Mouse (Mus musculus) cerebellum, adult 9-11 months (tissue): ENCODE measurements at regions not wholly inside any gene's neighbourhood (a gene's known extent, or its start where the extent isn't known, plus 50 kb on each side); places are given as distances from the start of the nearest gene placed in this dataset.
A peak's percentile ranks its signal among the peaks of the same experiment; 100 is the strongest.
"Not testable (repeated sequence)": the region's sequence is repeated elsewhere in the genome, so short reads cannot be mapped to it uniquely, and the experiment has no call there.

Source experiments
- DNase-seq: peaks from one replicate; pipeline ENCODE4 v3.0.0; 2022

DNA sequence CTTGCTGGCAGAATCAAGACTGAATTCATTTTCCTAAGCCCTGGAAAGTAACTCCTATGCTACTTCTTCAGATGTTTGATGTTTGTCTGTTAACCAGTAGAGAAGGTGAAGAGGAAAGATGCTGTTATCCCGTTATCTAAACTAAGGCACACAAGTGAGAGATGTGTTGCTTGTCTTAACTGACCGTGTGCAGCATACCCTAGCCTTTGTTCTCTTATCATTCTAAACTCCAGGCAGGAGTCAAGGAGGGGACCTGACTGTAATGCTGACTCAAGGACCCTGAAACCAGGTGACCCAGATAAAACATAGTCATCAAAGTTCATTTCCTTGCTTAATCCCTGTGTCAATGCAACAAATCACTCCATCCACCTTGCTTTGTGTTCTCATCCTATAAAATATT lies 136.7 kb downstream of the Car2 start:
- no peak for DNase-seq

DNA sequence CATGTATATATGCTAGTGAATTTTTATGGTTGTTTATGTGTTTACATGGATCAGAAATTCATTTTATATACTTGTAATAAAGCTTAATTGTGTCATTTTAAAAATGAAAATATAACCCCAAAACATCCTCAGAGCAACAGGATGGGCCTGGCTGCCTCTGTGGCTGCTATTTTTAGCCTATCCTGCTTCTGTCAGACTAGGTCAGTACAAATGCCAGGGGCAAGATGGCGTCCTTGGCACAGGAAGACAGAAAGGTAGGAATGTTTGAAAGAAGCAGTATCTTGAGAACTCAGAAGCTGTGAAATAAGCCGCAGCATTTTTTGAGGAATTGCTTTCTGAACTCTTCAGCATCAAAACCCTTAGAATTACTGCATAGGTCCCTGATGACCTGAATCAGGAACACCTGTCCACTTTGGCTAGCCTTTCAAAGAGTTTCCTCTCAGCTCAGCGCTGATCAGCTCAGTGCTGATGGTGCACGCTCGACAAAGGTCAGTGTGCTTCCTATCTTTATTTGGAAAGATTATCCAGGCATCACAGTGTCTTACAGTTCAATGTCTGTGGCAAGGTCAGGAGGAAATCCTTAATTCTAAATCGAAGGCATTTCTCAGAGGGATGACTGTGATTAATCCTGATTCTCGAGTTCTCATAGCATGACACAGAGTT lies 154.9 kb downstream of the Car2 start:
- peak; percentile 36 for DNase-seq

DNA sequence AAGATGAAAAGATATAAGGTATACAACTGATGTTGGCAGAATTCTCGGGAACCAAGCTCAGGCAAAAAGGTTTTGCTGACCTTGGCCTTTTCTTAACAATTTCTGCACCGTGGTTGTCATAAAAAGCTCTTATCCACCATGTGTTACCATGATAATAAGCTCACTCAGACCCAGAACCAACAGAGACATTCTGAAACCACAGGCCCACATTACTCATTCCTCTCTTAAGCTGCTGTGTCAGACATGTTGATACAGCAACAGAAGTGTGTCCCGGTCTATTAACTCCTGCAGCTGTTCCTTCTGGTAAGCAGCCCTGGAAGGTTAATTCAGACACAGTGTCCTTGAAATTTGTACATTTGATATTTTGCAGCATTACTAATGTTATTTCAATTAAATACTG lies 167.9 kb downstream of the Car2 start:
- DNase-seq: no peak

DNA sequence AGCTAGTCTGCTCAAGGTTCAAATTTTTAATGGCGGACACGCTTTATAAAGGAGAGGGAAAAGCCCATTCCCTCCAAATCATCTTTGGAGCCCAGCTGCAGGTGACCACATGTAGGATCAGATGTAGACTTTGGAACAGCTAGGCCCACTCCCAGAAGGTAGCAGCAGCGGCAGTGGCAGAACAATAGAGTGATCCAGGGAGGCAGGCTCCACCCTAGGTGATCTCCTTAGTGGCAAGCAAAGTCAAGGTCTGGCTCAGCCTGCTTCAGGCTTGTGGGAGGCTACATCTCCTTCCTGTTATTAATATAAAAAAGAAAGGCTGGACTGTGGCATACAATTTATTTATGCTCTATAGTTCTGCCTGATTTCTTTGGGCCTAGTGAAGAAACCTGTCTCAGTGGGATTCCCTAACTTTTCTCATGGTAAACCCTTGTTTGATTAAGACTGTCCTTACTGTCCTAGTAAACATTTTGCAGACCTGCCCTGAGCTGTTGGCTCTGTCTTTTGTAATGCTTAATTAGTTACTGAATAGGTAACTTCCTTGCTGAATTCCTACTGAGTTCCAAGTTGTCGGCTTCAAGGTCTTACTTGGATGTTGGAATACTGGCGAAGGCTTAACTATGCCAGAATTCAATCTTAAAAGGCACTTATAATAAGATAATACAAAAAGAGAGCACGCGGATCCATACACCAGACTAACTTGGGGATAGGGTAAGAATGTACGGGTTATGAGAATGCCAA lies 169.6 kb downstream of the Car2 start:
- not testable (repeated sequence) for DNase-seq

DNA sequence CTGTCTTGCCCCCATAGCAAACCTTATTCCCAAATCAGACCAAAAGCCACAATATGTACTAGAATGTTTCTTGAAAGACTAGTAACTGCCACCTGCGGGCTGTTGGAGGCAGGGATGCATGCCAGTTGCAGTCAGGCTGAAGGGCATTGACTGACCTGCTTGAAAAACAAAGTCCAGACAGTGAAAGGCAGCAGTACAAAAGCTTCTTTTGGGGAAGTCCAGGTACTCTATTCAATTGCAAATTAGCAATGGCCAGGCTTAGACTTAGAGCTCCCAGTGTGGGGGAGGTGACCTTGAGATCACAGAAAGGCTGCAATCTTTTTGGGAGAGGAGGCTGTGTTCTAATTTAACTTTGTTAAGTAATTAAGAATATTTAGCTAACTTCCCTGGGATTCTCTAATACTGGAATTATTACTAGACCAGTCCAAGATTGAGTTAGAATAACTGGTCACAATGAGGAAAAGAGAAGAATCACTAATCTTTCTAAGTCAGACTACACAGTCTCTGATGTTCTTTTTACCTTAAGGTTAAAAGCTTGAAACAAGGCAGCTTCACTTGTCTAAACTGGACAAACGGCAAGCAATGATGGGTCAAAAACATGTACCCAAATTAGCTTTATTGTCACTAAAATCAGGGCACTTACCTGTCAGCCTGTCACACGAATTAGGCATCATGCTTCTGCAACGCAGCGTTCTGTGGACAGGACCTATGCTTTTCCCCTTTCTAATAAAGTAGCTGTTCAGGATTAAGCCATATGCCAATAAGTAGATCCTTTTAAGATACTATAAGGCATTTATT lies 170.9 kb downstream of the Car2 start:
- DNase-seq: not testable (repeated sequence)

DNA sequence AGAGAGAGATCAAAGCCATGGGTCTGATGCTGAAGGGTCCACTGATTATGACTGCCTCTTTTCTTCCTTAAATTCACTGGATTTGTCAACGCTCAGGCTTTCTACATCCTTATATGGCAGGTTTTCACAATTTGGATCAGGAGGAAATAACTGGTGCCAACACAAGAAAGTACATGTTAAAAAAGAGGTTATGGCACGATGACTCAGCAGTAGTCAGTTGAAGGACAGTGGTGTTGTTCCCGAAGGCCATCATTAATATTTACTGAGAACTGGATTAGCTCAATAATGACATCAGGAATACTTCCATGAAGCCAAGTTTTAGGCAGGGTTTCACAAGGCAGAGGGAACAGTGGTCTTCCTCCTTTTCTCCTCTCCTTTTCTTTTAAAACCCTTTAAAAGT lies 179.6 kb downstream of the Car2 start:
- no peak for DNase-seq

DNA sequence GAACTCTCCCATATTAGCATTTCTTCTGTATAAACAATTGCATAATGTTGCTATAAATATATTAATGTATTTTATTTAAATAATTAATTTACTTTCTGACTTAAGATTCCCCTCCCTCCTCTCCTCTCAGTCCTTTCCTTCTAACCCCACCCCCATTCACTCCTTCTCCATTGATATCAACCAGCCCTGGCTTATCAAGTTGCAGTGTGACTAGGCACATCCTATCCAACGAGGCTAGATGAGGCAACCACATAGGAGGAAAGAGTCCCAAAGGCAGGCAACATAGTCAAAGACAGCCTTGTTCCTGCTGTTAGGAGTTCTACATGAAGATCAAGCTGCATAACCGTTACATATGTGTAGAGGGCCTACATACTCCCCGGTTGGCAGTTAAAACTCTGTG lies 182.2 kb downstream of the Car2 start:
- DNase-seq: no peak

DNA sequence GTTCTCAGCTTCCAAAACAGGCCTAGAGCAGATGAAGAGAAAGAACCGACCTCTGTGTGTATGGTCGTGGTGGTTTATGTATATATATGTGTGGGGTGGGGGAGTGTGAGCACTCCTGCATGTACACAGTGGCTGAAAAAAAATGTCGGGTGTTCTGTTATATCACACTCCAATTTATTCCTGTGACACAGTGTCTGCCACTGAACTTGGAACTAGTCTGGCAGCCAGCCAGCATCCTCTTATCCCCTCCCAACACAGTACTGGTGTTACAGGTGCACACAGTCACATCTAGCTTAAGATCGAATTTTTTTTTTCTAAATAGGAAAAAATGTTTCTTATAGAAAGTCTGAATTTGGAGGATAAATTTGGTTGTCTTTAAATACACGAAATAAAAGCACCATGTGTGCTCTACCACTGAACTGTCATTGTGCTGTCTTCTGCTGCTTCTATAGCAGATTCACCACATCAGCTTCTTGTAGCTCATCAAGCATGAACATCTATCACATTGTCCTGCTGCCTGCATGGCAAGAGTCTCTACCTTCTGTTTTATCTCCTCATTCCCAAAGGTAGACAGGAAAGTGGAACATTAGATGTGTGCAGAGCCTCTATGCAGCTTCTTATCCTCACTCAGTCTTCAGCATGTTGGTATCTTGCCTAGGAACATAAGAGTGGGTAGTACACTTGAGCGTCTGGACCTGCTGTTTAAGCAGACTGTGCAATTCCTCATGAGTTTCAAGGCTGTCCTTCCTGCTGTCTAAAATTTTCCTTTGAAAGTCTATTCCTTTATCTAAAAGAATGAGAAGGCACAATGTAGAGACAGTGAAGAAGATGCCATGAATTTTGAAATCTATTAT lies 185.2 kb downstream of the Car2 start:
- no peak for DNase-seq

DNA sequence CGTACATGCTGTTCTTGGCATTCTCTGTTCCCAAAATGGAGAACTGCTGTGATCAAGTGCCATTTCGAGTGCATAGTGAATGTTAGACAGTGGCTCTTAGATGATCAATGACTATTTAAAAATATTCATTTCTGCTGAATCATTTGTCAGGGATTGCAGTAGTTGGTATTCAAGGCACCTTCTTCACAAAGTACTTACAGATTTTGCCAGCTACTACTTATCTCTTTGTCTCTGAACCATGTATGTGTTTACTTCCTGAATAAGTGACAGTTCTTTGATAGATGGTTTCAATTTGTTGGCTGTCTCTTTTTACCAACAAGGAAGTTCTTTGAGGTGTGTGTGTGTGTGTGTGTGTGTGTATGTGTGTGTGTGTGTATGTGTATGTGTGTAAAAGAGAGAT lies 187.3 kb downstream of the Car2 start:
- no peak for DNase-seq

DNA sequence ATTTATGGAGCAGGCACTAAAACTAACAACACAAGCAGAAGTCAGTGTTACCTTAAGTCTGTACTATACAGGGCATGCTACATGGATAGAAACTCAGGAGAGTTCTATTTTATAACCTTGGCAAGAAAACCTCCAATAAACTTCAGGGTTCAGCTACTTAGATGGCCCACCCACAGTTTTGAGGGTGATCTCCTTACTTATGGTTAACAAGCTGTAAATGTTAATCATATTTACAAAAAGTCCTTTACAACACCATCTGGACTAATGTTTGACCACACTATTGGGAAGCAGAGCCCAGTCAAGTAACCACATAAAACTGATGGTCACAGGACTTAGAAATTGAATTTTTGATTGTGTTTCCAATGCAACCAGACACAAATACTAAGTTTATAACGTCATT lies 187.8 kb downstream of the Car2 start:
- no peak for DNase-seq

DNA sequence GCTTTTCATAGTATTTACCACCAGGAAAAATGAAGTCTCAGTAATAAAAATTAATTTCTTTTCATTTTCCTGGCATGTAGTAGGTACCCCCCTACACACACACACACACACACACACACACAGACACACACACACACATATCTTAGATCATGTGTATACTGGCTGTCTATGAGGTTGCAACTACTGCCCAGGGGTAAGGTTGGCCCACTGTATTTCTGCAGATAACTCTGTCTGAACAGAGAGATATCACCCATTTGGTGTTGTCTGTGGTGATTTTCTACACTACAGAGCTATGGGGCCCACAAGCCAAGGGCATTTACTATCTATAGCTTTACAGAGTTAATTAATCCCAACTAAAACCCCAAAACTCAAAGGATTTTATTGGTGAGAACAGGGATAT lies 188.9 kb downstream of the Car2 start:
- DNase-seq: no peak

DNA sequence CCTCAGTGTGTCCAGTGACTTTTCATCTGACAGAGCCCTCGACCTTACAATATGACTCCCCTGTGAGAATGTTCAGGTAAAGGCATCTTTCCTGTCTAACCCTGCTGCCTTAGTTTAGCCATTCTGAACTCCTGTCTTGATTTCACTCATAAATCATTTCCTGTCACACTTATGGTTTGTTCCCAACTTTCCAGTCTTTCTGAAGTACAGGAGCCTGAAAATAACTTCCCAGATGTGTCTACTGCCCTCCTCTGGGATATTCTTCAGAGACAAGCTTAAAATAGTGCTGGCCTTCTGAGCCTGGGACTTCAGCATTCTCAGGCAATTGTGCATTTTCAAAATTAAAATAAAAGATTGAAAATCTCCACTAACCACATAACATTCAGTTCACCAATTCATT lies 204.1 kb downstream of the Car2 start:
- DNase-seq: no peak

DNA sequence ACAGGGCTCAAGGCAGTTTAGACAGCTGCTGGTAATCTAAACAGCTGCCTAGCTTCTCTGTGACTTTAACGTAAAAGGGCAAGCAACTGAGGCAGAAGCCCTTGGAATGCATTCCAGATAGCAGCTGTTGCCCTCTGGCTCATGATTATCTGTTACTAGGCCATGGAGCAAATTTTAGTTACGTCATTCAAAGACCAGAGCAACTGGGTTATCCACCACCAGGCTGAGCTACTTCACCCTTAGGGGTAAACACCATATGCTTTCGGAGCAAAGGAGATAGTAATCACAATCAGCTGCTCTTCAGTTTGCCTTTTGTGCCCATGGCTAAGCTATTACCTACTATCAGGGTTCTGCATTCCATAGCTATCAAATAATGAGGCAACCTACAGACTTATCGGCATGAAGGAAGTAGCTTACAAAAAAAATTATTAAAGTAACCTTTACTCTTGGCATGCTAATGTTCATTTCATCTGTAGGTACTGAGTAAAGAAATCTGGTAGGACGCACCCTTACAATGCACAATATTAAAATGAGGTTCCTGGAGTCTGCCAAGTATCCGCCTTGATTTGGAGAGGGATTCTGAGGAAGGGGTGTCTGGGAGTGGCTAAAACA lies 212.2 kb downstream of the Car2 start:
- DNase-seq: no peak

DNA sequence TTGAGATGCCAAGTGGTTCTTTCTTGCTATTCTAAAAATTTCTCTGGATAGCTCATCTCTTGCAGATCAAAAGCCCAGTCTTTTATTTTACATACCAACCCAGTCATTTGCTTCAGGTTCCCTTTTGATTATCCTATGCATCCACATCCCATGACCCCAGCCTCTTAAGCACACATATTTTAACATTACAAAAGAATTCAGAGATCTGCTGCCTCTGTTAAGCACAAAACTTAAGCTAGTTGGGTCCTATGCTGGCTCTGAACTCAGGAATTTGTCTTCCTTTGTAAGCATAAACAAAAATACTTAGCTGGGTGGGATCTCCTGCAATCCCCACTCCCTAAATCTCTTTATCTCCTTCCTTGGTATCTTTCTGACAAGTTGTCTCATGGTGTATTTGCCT lies 212.9 kb downstream of the Car2 start:
- DNase-seq: no peak

DNA sequence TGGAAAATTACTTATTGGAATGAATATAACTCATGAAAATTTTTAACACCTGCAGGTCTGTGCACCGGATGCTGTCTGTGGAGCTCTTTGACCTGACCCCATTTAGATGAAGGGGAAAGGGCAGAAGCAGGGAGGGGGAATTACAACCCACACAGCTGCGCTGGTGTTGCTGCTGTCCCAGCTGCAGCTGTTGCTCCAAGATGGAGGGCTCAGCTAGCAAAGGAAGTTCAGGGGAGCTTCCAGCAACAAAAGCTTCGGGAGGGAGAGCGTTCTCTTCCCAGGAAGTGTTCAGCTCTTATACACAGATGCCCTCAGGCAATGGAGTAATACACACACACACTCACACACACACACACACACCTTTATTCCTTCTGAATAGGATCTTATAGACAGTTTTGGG lies 219.6 kb downstream of the Car2 start:
- no peak for DNase-seq

DNA sequence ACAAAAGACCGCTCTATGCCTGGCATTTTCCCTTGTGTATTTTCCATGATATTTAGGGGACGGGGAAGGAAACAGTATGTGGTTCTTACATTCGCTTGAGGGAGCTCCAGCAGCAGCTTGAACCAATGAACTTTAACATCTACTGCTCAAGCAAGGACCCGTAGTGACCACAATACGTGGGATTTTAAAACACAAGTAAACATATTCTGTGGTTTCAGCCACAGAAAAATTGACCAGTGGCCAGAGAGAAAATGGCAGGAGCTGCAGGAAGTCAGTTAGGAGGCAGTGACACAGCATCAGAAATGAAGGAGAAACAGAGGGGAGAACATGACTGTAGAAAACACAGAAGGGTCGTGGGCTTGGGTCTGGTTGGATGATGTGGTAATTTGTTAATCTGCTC lies 220.2 kb downstream of the Car2 start:
- no peak for DNase-seq

DNA sequence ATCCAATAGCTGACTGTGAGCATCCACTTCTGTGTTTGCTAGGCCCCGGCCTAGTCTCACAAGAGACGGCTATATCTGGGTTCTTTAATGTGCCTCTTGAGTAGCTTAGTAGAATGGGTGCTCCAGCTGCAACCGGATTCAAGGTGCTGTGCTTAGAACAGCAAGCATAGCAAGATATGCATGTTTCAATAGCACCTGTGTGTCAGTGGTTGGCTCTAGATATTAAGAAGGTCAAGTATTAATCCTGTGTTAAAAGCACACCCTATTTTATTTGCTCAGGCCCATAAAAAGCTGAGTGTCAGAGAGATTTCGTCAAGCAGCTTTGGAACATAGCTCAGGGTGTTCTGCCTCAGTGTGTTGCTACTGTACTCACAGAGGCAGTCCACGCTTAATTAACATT lies 221.2 kb downstream of the Car2 start:
- DNase-seq: no peak

DNA sequence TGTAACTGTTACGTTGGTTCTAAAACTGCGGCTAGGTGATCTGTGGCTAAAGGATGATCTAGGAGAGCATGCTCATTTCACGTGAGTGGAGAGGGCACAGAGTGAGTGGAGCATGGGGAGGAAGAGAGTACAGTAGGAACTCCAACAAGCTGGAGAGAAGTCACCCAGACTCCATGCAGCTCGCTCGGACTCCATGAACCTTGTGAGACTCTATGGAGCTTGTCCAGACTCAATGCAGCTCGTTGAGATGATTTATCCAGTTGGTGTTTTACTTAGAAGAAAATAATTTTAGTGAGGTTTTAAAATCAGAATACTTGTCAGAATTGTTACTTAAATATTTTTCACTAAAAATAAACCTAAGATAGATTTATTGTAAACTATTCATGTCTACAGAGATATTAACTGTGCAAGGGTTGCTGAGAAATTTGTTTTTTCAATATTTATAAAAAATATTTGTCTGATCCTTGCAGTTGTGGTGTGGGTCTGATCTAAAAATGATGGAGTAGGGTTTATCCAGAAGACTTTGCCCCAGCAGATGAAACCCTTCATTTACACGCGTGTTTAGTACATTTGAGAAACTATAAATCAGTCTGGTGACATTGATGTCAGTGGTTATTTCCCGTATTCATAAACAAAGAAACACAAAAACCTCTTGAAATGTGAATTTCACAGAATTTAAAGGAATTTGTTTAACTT lies 222.3 kb downstream of the Car2 start:
- no peak for DNase-seq

DNA sequence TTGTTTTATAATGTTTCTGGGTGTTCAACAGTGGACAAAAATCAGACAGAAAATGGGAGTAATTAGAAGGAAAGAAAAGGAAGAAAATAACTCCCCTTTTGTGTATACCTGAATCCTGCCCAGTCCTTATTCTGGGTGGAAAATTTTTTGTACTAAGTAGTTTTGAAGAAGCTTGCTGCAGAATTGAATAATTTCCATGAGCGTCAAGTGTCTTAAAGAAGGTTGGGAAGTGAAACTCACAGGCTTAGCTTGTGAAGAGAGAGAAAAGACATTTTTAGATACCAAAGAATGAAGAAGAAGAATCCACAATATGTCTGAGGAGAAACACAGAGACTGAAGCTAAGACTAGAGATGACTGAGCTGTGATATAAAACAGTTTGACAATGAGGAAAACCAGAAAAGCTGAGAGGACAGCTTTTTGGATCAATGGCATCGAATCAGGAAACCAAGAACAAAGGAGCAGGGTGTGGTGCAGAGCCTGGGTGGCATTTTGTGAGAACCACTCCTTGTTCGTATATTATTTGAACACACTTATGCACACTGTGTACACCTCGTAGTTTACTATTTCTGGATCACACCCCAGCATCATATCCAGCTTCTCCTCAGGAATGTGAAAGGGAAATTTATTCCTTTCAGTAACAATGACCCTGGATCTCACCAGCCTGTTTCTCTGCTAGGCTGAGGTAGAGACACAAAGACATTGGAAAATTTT lies 221.9 kb downstream of the Gm9733 start:
- no peak for DNase-seq

DNA sequence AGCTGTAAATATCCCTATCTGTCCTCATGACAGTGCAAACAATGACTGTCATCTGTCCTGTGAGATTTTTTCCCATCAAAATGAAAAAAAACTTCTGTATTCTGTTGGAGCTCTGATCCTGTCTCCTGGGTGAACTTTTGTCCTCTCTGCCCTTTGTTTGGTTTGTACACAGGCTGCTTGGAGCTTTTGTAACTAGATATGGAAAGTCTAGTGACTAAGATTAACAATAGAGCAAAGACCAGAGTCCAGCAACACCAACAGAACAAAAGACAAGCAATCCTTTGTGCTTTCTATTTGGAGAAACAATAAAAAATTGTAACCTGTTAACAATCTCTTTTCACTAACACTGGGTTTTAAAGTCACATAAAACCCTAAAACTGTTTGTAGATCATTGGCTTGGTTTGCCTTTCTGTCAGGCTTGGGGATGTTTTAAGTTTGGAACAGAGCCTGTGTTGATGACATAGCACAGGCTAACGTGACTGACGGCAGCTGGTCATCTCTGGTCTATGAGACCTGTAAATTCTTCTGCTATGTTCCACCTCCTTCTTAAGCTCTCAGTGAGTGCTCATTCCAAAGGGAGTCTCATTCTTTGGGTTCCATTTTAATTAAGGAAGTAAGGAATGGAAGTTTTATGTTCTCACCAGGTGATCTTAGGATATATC lies 219.8 kb downstream of the Gm9733 start:
- DNase-seq: no peak
